Mouse (Mus musculus) G1E (cell line): Measurements from ENCODE around the gene Trdmt1.

ENCODE experiments used
- GATA1 ChIP-seq: IDR thresholded peaks from 2 replicates; pipeline ENCODE4 v1.6.1; 2012; ENCODE audit warnings: borderline replicate concordance, low read length, inconsistent platforms, mixed read lengths
- TAL1 ChIP-seq: conservative IDR thresholded peaks from 2 replicates; pipeline ENCODE4 v1.6.1; 2012; ENCODE audit warnings: low read depth, low read length, inconsistent platforms, mixed read lengths

- no peak for TF ChIP-seq TAL1
- TF ChIP-seq GATA1, result no peak
Observed at GRCm38 (mm10) chr2:13538258-13538657, 6.2 kb downstream of the Trdmt1 start.
